Mouse (Mus musculus) kidney, adult 8-10 months (tissue): ENCODE data around the gene Idh3a.
"Not testable (repeated sequence)": the region's sequence is repeated elsewhere in the genome, so short reads cannot be mapped to it uniquely, and the experiment has no call there.

Experiments used
- DNase-seq, 2 experiments: peaks; one replicate each; pipeline ENCODE4 v3.0.0; 2022

The Idh3a gene

DNA sequence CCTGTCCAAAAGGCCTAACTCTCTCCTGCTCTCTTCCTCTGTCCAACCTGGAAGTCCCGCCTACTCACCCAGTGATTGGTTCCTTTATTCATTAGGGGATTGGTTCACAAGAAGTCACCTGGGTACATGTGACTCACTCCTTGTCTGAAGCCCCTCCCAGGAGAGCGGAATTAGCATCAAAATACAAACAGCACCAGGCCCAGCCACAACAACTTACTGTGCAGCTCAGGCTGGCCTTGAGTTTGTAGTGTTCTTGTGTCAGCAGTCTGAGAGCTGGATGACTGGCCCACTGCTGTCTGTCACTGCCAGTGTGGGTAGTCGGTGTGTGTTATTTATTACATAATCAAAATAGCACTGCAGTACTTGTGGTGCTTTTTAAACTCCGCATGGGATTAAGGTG, 7.5 kb downstream of the Idh3a start:
- DNase-seq, result not testable (repeated sequence)

DNA sequence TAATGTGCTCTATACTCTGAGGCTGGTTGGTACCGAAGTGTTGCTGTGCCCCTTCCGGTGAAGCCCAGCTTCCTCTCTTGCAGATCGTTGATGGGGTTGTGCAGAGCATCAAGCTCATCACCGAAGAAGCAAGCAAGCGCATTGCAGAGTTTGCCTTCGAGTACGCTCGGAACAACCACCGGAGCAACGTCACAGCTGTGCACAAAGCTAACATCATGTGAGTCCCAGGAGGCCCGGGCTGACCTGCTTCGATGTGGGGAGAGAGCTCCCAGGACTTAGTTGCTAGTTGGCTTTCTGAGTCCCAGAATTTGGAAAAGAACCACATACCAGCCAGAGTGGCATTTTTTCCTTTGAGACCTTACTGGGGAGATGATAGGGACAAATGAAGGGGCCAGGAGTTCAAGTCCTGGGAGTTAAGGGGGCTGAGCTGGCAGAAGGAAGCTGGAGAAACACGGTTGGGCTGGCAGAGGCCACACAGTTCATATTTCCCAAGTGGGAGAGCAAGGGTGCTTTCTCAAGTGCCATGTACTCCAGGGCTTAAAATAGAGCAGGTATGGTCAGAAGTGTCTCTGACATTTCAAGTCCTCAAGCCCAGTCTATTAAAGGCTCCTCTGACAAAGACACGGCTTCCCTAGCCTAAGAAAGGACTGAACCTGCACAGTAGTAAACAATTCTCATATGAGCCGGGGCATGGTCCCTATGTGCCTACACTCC, 10.8 kb downstream of the Idh3a start:
- DNase-seq, result no peak

DNA sequence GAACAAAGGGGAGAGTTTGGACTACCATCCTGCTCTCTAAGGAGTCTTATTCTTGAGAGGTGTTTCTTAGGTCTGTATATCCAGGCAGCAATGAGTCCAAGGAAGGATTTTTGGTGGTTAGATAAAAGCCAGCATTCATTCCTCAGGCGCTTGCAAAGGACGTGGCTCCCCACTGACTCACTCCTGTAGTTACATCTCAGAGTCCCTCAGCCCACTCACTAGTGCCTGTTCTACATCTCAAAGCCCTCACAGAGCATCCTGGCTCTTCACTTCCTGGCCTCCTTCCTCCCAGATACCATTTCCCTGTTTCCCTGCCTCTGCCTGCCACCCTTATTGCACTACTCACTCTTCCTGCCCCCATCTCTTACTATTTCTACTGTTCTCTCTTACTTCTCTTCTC, 16.3 kb downstream of the Idh3a start:
- DNase-seq, result no peak

DNA sequence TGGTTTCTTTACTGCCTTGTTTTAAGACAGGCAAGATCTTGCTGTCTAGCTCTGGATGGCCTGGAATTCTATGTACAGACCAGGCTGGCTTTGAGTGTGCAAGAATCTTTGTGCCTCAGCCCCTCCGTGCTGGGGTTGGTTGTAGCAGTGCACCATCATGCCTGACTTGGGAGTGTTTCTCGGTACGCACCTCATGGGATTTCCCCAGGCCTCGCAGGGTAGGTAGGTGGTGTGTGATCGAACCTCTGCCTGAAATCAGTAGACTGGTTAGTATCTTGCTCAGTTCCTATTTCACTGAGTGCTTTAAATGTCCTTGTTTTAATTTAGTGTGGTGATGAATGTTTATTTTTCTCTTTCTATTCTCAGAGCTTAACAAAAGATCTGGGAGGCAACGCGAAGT, 16.8 kb downstream of the Idh3a start:
- DNase-seq, result no peak

DNA sequence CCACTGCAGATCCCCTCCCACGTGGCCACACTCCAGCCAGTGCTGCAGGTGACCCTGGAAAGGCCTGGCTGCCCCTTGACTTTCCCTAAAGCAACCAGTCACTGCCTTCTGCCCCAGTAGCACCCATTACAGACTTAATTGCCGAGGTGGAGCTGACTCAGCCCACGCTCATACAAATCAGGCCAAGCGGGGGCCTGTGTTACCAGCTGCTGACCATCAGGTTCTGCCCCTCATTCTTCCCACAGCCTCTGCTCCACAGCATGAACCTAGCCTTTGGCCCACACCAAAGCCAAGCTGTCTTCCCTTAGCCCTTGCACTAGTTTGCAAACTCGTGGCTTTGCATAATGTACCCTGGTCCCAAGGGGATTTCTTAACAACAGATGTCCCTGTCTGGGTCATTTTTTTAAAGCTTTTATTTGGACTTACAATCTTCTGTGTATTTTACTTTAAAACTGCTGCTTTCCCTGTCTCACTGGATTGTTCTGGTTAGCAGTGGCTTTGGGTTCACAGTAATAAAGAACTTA, 18.1 kb downstream of the Idh3a start:
- no peak for DNase-seq

DNA sequence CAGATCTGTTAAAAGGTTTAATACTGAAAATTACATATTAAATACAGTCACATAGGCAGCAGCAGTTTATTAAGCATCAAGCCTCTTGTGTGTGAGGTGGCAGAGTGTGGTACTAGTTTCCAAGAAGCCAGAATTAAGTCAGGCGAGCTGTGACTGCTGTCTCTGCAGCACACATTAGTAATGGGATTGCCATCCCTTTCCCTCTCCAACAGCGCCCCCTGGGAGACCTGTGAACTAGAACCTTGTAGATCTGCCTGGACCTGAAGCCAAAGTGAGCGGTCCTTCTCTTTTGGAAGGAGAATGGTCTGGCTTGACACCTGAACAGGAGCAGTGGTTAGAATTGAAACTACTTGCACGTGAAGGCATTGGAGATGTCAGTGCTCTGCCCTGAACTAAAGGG, 18.8 kb downstream of the Idh3a start:
- DNase-seq, result peak; percentile 30 to 57

DNA sequence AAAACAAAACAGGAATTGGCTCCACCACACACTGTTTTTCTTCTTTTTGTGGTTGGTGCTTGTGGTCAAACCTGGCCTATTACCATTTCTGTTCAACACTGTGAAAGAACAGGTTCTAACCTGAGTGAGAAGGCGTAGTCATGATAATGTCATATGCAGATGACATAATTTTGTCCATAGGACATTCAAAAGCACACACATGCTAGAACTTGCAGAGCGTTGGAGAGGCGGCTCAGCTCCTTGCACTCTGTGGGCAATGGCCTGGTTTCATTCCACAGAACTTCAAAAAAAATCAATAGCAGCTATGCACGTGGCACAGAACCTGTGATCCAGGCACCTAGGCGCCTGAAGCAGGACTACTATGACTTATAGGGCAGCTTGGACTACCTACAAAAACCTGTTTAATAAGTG, 26.7 kb downstream of the Idh3a start:
- DNase-seq, result no peak

DNA sequence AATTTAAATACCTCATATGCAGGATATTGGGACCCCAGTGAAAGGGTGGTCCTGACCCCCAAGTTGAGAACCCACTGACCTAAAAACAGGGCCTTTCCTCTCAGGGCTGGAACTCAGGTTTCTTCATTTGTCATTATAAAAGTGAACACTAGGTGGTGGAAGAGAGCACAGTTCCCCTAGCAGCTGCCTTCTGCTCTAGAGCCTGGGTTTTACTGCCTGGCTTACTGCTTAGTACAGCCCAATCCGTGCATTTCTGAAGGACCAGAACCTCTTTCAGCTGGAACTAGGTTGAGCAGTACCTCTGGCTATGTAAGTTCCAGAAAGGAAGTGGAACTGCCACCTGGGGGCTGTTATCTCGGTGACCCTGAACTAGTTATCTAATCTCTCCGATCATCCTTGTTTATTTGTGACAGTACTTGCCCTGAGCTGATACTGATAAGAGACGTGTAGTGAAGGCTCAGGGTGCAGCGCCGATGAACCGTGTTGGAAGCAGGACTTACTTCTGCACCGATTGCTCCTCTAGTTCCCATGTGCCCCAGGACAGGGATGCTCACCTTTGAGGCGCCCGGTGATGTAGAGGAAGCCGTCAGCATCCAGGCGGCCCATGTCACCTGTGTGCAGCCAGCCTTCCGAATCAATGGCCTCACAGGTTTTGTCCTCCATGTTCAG, 28.2 kb downstream of the Idh3a start:
- DNase-seq, result peak; percentile 15 to 18

DNA sequence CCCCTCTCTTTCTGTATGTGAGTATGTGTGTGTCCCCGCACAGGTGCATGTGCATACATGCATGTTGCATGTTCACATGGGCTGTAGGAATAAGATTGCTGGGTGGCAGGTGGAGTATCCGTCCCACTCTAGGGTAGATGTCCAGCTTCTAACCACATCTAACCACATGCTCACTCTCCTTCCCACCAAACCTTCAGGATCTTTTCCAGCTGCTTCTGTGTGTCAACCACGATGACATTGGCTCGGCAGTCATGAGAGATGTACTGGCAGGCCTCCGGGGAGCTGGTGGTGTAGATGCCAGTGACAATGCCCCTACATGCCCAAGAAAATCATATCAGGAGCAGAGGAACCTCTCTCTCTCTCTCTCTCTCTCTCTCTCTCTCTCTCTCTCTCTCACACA, 41.1 kb downstream of the Idh3a start:
- DNase-seq, result no peak

DNA sequence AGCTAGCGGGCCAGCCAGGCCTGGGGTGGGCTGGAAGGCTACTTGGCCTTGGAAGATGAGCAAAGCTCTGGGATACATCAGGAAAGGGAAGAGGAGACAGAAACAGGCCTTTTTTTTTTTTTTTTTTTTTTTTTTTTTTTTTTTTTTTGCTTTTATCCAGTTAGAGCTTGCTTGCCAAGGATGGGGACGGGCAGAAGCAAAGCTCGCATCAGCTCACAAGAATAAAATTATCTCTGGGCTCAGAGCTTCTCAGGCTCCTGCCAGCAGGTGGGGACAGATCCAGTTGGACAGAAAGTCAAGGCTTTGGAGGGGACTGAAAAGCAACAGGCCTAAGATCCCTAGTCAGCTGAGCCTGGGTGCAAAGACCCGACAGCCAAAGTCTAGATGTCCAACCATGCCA, 42.6 kb downstream of the Idh3a start:
- DNase-seq, result no peak

DNA sequence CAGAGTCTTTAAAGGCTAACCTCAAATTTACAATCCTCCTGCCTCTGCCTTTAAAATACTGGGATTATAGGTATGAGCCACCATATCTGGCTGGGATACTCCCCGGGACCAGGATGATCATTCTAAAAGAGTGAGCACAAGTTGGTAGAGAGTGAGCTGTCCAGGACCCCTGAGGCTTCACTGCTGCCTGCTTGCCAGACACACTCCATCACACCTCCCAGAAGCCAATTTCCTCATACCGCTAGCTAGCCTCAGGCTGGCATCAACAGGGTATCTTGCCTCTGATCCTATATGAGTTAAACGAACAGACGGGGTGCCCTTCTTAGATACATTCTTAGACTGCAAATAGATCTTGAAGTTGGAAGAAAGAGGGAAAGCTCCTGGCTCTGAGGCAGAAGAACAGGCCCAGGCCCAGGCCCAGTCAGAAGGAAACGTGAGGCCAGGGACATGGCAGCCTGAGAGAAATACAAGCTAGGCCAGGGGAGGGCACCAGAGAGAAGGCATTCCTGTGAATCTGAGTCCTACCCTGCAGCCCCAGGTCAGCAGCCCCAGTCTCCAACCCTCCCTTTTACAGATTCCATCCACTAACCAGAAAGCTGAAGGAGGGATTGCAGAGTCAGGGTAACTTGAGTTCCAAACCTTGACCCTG, 43.6 kb downstream of the Idh3a start:
- no peak for DNase-seq

DNA sequence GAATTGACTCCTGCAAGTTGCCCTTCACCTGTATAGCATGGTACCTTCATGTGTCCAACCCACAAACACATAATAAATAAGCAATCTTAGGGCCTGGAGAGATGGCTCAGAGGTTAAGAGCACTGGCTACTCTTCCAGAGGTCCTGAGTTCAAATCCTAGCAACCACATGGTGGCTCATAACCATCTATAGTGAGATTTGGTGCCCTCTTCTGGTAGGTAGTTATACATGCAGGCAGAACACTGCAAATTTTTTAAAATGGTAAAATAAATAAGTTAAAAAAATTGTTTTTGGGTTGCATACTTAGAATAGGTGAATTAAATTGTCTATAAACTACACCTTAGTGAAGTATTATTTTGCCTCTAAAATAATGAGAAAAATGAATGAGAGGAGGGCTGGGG, 44.8 kb downstream of the Idh3a start:
- DNase-seq, result no peak

DNA sequence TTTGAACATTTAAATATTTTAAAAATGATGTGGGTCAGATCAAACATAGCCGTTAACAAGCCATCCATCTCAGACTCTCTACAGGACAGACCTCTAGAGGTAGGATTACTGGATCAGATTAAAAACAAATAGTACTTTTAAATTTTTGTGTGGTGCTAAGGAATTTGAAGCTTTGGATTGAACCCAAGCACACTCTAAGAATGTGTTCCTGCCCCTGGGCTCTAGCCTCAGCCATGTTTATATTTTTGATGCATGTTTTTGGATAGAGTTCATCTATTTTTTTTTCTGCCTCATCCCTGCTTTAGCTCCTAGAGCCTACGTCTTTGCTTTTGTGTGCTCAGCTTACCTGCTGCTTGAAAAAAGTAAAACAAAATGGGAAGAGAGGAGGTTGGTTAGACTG, 47.3 kb downstream of the Idh3a start:
- no peak for DNase-seq

DNA sequence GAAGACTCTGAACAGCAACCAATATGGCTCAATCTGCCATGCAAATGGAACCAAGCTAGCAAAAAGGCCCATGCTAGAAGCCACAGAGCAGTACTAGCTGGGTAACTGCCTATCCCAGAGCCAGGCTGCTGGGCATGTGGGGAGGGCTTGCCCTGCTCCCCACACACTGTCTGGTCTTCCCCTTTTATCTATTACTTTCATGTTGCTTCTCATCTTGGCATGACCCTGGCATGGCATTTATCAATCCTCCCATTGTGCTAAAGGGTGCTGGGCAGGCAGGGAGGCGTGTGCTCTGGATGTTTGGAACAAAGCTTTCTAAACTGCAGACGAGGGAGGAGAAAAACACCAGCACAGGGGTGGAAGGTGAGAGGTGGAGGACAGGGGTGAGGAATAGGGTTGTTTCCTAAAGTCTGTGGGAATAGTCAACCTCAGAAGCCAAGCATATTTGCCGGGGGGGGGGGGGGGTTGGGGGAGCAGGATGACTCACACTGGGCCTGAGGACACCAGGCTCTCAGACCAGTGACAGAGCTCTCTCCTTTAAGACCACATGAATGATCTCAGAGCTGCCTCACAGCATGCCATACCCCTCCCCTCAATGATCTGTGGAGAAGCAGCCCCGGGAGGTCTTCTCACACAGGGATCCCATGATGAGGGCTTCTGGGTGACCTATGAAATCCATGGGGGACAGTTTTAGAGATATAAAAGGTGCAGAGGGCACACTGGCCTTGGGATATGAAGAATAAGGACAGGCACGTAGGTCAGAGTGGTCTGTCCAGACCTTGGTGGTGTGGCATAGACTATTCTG, 51.6 kb downstream of the Idh3a start:
- no peak for DNase-seq

DNA sequence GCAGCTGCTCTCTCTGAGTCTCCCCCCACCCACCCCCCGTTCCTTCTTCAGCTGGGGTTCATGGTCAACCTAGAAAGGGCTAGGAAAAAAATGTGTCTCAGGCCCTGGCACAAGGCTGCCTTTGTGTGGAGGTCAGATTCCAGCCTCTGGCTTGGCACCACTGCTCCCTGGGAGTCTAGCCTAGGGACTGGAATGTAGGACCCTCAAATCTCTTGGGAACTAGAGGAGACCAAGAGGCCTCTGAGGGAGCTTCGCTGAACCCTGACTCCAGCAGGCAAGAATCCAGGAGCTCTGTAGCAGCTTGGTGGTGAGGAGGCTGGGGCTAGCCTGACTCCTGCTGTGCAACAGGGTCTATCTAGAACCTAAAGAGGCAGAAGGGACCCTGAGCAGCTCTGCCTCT, 53.1 kb downstream of the Idh3a start:
- no peak for DNase-seq

DNA sequence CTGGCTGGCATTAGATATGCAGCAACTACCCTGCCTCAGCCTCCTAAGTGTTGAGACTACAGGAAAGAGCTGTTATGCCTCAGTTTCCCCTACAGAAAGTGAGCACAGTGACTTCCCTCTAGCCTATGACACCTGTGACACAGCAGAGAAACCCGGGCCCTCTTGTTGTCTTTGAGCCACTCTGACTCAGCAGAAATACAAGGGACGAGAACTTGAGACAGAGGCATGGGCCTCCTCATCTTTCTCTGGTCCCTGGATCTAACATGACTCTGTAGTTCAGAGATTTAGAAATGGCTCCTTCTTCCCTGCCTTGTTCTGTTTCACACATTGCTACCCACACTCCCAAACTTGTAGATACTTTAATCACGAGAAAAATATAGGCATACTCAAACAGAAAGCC, 55.4 kb downstream of the Idh3a start:
- no peak for DNase-seq

DNA sequence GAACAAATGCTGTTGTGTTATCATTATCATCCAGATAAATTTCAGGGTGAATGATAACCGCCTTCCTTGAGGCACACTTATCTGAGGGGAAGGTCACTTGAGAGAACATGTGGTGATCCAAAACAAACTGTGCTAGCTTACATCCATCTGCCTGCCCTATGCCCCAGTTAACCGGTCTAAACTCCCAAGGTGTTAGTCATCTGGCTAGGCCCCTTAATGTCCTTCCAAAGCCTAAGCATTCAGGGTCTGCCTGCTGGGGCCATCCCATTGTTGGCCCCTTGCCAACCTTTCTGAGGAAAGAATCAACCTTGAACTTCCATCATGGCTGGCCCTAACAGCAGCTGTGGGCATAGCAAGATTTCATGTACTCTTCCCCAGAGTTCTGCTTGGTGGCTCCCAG, 56.0 kb downstream of the Idh3a start:
- DNase-seq, result no peak

DNA sequence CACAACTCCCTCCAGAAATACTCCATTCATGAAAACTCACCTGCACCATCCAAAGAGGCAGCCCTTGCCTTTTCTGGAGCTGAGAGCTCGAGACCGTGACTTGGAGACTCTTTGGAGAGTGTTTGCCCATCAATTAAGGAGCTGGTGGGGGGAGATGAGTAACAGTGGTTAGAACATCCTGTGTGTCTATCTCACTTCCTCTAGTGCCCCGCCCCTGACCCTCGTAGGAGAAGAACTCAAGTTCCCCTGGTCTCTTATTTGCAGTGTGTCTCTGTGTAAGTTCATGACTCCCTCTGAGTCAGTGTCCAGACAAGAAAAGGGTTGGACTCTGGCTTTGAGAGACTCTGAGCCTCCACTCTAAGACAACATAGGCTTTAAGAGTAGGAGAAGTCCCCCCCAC, 56.4 kb downstream of the Idh3a start:
- DNase-seq, result no peak

DNA sequence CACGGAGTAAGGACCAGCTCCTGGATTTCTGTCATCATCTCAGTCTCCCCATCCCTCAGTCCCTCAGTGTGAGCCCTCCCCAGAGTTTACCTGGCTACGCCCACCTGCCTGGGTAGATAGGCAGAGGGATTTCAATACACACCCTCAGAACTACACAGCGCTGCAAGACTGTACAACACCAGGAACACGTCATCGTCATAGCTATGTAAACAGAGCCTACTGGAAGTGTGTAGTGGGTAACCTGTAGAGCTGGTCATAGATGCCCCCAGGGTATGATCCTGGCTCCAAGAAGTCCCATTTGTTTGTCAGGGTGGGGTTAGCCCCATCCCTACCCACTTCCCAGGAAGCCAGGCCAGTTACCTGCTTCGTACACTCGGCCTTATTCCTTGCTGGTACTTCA, 57.0 kb downstream of the Idh3a start:
- DNase-seq, result no peak

DNA sequence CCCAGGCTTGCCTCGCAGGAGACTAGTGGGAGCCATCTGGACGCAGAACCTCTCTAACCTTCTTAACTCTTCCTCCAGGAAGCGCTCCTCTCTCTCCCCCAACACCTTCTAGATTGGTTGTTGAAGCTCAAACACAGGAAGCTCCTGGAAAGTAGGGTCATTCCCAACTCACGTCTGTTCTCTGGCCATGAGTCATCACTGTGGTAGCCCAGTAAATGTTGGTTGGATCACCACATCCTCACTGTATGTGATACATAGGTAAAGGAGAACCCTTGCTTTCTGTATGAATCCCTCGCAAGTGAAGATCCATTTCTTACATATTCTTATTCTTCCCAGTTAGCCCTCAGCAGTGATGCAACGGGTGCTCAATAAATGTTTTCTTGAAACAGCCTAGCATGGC, 59.4 kb downstream of the Idh3a start:
- DNase-seq, result no peak

DNA sequence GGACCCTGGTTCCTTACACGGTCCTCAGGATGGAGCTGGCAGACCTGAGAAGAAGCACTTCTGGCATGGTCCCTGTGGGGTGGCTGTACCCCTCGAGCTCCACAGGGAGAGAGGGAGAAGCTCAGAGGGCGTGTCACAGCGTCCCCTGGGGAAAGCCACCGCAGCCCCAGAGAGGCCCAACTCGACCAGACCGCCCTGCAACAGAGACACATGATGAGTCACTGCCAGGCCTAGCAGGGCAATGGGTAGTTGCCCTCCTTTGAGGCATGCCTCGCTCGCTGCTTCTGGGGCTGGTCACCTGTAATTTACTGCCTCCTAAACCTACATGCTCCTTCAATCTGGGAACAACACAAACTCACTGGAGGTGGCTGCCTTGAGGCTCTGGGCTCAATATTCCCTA, 60.1 kb downstream of the Idh3a start:
- DNase-seq, result no peak

DNA sequence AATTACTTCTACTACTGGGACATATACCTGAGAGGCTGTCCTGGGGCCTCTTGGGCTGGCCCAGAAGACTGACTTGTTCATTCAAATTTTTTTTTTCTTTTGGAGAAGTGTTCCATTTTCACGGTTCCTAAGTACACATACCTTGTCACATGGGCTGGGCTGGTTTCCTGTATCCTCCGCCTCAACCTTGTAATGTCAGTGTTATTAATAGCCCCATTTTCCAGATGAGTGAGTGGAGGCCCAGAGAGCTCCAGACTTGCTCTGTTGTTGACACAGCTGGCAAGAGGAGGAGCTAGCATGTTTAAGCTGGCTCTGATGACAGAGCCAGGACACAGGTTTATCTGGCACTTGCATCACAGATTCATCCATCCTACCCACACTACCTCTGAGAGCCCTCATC, 61.3 kb downstream of the Idh3a start:
- DNase-seq, result no peak

DNA sequence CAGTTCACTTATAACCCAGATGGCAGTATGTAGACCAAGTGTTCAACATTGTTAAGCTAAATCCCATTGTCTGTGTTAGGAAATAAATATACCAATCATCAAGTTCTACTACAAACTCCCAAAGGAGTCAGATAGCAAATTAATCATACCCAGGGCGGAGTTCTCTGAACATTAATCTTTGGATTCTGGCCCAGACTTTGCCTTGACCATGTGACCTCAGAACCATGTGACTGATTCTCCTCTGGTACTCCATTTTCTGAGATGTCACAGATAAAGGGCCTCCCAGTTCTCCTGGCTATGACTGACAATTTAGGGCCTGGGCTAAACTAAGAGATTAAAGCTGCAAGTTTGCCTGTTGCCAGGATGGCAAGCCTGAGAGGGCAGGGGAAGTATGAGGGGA, 63.2 kb downstream of the Idh3a start:
- DNase-seq, result peak in 1 of 2 experiments; percentile 12
